ENCODE assay signal across 21 mouse cellular contexts in genomic region chr6:12077338-12077737, GRCm38 (mm10).
DNase-seq lines count a peak whose midpoint lies in the region; ATAC-seq and TF ChIP-seq lines count a peak whose summit lies in the region.
"Had no signal": no experiment of that assay in that cellular context is flagged by ENCODE, and none has a peak within 500 bp of the region (broad histone marks: within the 10 kb centered on the region; RNA-seq: fewer than 3 reads in every experiment).

No protein-coding gene starts in this region.

- no peak overlapping the region for H3K4me2 ChIP-seq in forebrain, embryonic 13.5 days
- no peak overlapping the region for H3K4me2 ChIP-seq in forebrain, embryonic 12.5 days
- no peak overlapping the region for H3K4me2 ChIP-seq in hindbrain, embryonic 12.5 days (replicated peaks)
- H3K4me2 ChIP-seq in hindbrain, embryonic 11.5 days (replicated peaks; ENCODE audit: low read depth, low read length): no peak overlapping the region
- H3K4me2 ChIP-seq in lung, embryonic 15.5 days: no peak overlapping the region
- H3K4me2 ChIP-seq: embryonic facial prominence, embryonic 12.5 days; heart, embryonic 12.5 days; hindbrain, embryonic 15.5 days had no signal

- no peak for TF ChIP-seq CTCF in brain, embryonic 14.5 days (IDR thresholded peaks at IDR 0.05; ENCODE audit: borderline replicate concordance, extremely low read depth, insufficient read depth, insufficient read length)

- H3K36me3 ChIP-seq in forebrain, embryonic 13.5 days (ENCODE audit: poor library complexity, severe bottlenecking): peaks cover 4% of the 10 kb centered on the region; the same call in 1 of the 2 replicates
- peaks cover 4% of the 10 kb centered on the region for H3K36me3 ChIP-seq in forebrain, embryonic 12.5 days (replicated peaks)
- 0 out of 2 replicates have a peak, but pooled peaks cover 3% of the 10 kb centered on the region for H3K36me3 ChIP-seq in hindbrain, embryonic 12.5 days
- H3K36me3 ChIP-seq in hindbrain, embryonic 11.5 days (ENCODE audit: control insufficient read depth, insufficient read depth, low read length): no peaks in the 10 kb centered on the region
- peaks cover 4% of the 10 kb centered on the region; the same call in 1 of the 2 replicates for H3K36me3 ChIP-seq in lung, embryonic 15.5 days
- H3K36me3 ChIP-seq: embryonic facial prominence, embryonic 12.5 days; hindbrain, embryonic 15.5 days had no signal

- ATAC-seq in forebrain, embryonic 13.5 days: 0 out of 2 replicates have a peak, but pooled peaks have one; percentile 64
- no peak for ATAC-seq in forebrain, embryonic 12.5 days (ENCODE audit: low FRiP score)
- peak; percentile 54 for ATAC-seq in hindbrain, embryonic 12.5 days (ENCODE audit: low FRiP score)
- no peak; the same call in 1 of the 2 replicates for ATAC-seq in hindbrain, embryonic 11.5 days (ENCODE audit: low FRiP score)
- ATAC-seq in lung, embryonic 15.5 days (ENCODE audit: borderline replicate concordance, extremely low read depth, low FRiP score, low TSS enrichment): peak; percentile 62; the same call in 1 of the 2 replicates
- ATAC-seq: CD4-positive, CD25-positive, alpha-beta regulatory T cell, adult 4 months had no signal

- no peak for DNase-seq in hindbrain, embryonic 11.5 days (ENCODE audit: low spot score)
- no peak for DNase-seq in lung, adult 18-20 months
- peak; percentile 71 for DNase-seq in brain, embryonic 14.5 days (ENCODE audit: low read depth)
- DNase-seq in gastrocnemius, postnatal 25 days: no peak
- DNase-seq: adrenal gland, adult 8-10 months; adrenal gland, postnatal 36 days; B cell, adult 2 months; cerebellum, adult 11 months; cerebellum, adult 8-10 months; cerebellum, postnatal 14 days; gastrocnemius, postnatal 14 days; kidney, adult 11 months had no signal

- H3K27me3 ChIP-seq in forebrain, embryonic 13.5 days: no peaks in the 10 kb centered on the region
- no peaks in the 10 kb centered on the region for H3K27me3 ChIP-seq in forebrain, embryonic 12.5 days
- no peaks in the 10 kb centered on the region for H3K27me3 ChIP-seq in hindbrain, embryonic 12.5 days
- no peaks in the 10 kb centered on the region for H3K27me3 ChIP-seq in hindbrain, embryonic 11.5 days (ENCODE audit: control insufficient read depth, insufficient read depth, low read length)
- no peaks in the 10 kb centered on the region for H3K27me3 ChIP-seq in lung, embryonic 15.5 days
- H3K27me3 ChIP-seq: embryonic facial prominence, embryonic 12.5 days; heart, embryonic 12.5 days; hindbrain, embryonic 15.5 days had no signal

- H3K4me3 ChIP-seq in forebrain, embryonic 13.5 days: no peak overlapping the region
- H3K4me3 ChIP-seq in forebrain, embryonic 12.5 days (replicated peaks): no peak overlapping the region
- no peak overlapping the region for H3K4me3 ChIP-seq in hindbrain, embryonic 12.5 days
- no peak overlapping the region for H3K4me3 ChIP-seq in hindbrain, embryonic 11.5 days (ENCODE audit: low read depth, low read length)
- H3K4me3 ChIP-seq in lung, embryonic 15.5 days: no peak overlapping the region
- H3K4me3 ChIP-seq: embryonic facial prominence, embryonic 12.5 days; heart, embryonic 12.5 days; hindbrain, embryonic 15.5 days had no signal

- no peaks in the 10 kb centered on the region for H3K9me3 ChIP-seq in forebrain, embryonic 13.5 days (replicated peaks)
- no peaks in the 10 kb centered on the region for H3K9me3 ChIP-seq in forebrain, embryonic 12.5 days
- no peaks in the 10 kb centered on the region for H3K9me3 ChIP-seq in hindbrain, embryonic 12.5 days (replicated peaks)
- no peaks in the 10 kb centered on the region for H3K9me3 ChIP-seq in hindbrain, embryonic 11.5 days (ENCODE audit: control insufficient read depth, low read length)
- no peaks in the 10 kb centered on the region for H3K9me3 ChIP-seq in lung, embryonic 15.5 days
- H3K9me3 ChIP-seq: embryonic facial prominence, embryonic 12.5 days; G1E; heart, embryonic 12.5 days; hindbrain, embryonic 15.5 days had no signal

- WGBS in forebrain, embryonic 13.5 days: 61% methylated on average over 7 of the region's 7 CpGs
- 73% methylated on average over 7 of the region's 7 CpGs for WGBS in forebrain, embryonic 12.5 days
- WGBS in hindbrain, embryonic 12.5 days: 65% methylated on average over 7 of the region's 7 CpGs
- 60% methylated on average over 7 of the region's 7 CpGs for WGBS in hindbrain, embryonic 11.5 days
- WGBS in lung, embryonic 15.5 days: 45% methylated on average over 7 of the region's 7 CpGs

- H3K4me1 ChIP-seq in forebrain, embryonic 13.5 days: 0 out of 2 replicates have a peak, but pooled peaks cover 3% of the 10 kb centered on the region
- no peaks in the 10 kb centered on the region; the same call in 1 of the 2 replicates for H3K4me1 ChIP-seq in forebrain, embryonic 12.5 days
- 0 out of 2 replicates have a peak, but pooled peaks cover 2% of the 10 kb centered on the region for H3K4me1 ChIP-seq in hindbrain, embryonic 12.5 days
- H3K4me1 ChIP-seq in hindbrain, embryonic 11.5 days (replicated peaks; ENCODE audit: control insufficient read depth, insufficient read depth, low read length): no peaks in the 10 kb centered on the region
- H3K4me1 ChIP-seq in lung, embryonic 15.5 days: peaks cover 13% of the 10 kb centered on the region; the same call in 1 of the 2 replicates
- H3K4me1 ChIP-seq: embryonic facial prominence, embryonic 12.5 days had no signal

- no peak overlapping the region for H3K9ac ChIP-seq in forebrain, embryonic 13.5 days
- no peak overlapping the region for H3K9ac ChIP-seq in forebrain, embryonic 12.5 days
- H3K9ac ChIP-seq in hindbrain, embryonic 12.5 days: no peak overlapping the region
- no peak overlapping the region for H3K9ac ChIP-seq in hindbrain, embryonic 11.5 days (ENCODE audit: low read depth, low read length)
- no peak overlapping the region for H3K9ac ChIP-seq in lung, embryonic 15.5 days
- H3K9ac ChIP-seq: embryonic facial prominence, embryonic 12.5 days; heart, embryonic 12.5 days; hindbrain, embryonic 15.5 days had no signal

- TF ChIP-seq POLR2A in brain, embryonic 14.5 days (IDR thresholded peaks at IDR 0.05; ENCODE audit: borderline replicate concordance, extremely low read depth, insufficient read depth, insufficient read length, poor library complexity, severe bottlenecking): no peak

- 0 out of 2 replicates have a peak overlapping the region, but pooled peaks have one; percentile 32 for H3K27ac ChIP-seq in forebrain, embryonic 13.5 days
- H3K27ac ChIP-seq in forebrain, embryonic 12.5 days: no peak overlapping the region
- H3K27ac ChIP-seq in hindbrain, embryonic 12.5 days: no peak overlapping the region
- H3K27ac ChIP-seq in hindbrain, embryonic 11.5 days (ENCODE audit: low read depth, low read length): no peak overlapping the region
- 0 out of 2 replicates have a peak overlapping the region, but pooled peaks have one; percentile 33 for H3K27ac ChIP-seq in lung, embryonic 15.5 days
- H3K27ac ChIP-seq: embryonic facial prominence, embryonic 12.5 days; hindbrain, embryonic 15.5 days had no signal

Comparison
In these comparisons a context has a peak if more than half of its experiments do, and no peak if none do; other contexts are left out.
1. ATAC-seq: peak in forebrain, embryonic 13.5 days (single experiment), hindbrain, embryonic 12.5 days (single experiment) and lung, embryonic 15.5 days (single experiment); none in forebrain, embryonic 12.5 days (single experiment) and hindbrain, embryonic 11.5 days (single experiment).
2. H3K27ac ChIP-seq: peak in forebrain, embryonic 13.5 days (single experiment) and lung, embryonic 15.5 days (single experiment); none in forebrain, embryonic 12.5 days (single experiment), hindbrain, embryonic 12.5 days (single experiment) and hindbrain, embryonic 11.5 days (single experiment).